Mouse (Mus musculus): ENCODE measurements around the gene Fscn1. TPM values are rescaled to one million over a fixed set of nuclear protein-coding genes. Genes with fewer than 3 reads are reported as not detected.

The Fscn1 gene
- total RNA-seq, 2 experiments from 2014 or later, result 4.4 to 7.3 TPM

DNA sequence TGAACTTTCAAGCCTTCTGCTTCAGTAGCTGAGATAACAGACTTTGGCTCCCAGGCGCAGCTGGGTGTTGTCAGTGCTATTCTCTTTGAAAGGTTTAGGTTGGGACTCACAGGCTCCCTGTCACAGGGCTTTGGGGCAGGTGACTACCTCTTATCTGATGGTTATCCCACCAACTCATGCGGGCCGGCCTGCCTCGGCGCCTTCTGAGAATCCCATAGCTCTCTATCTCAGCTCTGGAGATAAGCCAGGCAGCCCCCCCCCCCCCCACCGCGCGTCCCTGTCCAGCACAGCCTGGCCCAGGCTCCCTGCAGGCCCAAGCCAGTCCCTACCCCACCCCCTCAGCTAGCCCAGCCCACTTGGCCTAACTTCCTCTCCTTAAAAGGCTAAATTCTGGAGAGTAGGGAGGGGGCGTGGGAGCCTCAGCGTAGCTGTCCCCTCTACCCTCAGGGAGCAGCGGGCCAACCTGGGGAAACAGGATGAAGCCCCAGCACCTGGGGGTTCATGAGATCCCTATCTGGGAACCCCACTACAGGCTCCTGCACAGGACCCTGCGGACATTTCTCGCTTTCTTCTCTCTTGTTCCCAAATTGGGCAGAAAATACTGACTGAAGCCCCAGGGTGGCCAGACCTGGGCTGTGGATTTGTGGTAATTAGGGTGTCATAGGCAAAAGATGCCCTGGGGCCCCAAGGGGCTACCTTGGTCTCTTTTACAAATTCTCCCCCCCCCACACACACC lies 33.8 kb upstream of the Fscn1 start:
- TF ChIP-seq CTCF (IDR thresholded peaks at IDR 0.05), result no peak
- peak overlapping the region; percentile 47 for H3K4me3 ChIP-seq
- intact Hi-C loops (cut with DNase I), result no loop called here
- DNase-seq, result peak; percentile 77
- peak overlapping the region; percentile 94 for H3K27ac ChIP-seq

DNA sequence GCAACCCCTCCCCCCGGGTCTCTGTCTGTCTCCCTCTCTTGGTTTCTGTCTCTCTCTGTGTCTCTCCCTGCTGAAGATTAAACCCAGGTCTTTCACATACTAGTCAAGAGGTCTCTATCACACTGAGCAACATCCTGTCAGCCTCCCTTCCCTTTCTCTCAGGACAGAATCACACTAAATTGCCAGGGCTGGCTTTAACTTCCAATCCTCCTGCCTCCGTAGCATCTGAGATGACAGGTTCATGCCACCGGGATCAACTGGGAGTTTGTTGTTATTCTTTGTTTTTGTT lies 33.3 kb upstream of the Fscn1 start:
- TF ChIP-seq CTCF (IDR thresholded peaks at IDR 0.05), result no peak
- no peak overlapping the region; the same call in 1 of the 2 replicates for H3K4me3 ChIP-seq
- intact Hi-C loops (cut with DNase I), result no loop called here
- peak overlapping the region; percentile 94 for H3K27ac ChIP-seq
- no peak for DNase-seq

DNA sequence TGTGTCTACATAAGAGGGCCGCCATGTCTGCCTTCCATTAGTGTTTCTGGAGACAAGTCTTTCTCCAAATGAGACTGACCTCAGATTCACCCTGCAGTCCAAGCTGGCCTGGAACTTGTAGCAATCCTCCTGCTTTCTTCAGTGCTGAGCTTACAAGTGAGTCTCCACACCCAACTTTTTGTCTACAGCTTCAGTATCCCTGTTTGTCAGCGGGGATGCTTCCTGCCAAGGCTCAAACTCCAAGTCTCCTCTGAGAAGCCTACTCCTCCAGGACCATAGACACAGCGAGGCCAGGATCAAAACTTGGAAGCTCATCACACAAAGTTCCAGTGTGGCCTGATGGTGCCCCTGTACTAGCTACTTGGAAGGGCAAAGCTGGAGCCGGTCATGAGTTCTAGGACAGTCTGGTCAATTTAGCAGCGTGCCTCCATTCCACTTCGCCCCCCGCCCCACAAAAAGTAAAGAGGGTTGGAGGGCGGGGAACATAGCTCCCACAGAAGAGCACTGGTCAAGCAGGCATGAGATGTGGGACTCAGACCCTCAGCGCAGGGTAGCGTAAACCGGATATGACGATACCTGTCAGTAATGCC lies 32.7 kb upstream of the Fscn1 start:
- peak overlapping the region; percentile 94 for H3K27ac ChIP-seq
- intact Hi-C loops (cut with DNase I), result no loop called here
- DNase-seq, result no peak
- no peak overlapping the region for H3K4me3 ChIP-seq
- no peak for TF ChIP-seq CTCF (IDR thresholded peaks at IDR 0.05)

DNA sequence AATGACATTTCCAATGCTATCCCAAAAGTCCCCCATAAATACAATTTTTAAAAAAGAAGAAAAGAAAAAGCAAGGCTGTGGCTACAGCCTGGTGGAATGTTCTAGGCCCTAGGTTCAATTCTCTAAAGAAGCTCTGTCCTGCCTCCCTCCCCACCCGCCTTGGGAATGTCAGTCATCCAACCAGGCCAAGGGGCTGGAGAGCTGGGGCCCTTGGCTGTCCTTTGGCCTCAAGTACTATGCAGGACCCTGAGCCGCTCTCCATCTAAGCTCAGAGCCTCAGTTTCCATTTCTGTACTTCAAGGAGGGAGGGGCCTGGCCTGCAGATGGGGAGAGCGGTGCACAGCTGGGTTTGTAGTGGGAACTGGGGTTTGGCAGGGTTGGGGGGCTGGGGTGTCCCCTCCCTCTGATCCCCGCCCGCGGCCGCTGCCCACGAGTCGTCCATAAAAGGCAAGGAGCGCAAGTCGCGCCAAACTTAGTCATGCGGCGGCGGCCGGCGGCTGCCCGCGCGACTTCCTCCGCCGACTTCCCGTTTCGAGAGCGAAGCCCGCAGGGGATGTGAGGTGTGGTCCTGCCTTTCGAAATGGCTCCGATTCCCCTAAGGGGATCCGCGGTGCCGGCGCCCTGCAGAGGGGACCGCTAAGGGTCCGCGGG lies 31.3 kb upstream of the Fscn1 start:
- DNase-seq, result peak; percentile 92
- H3K4me3 ChIP-seq, result peak overlapping the region; percentile 81
- peak overlapping the region; percentile 94 for H3K27ac ChIP-seq
- no peak for TF ChIP-seq CTCF (IDR thresholded peaks at IDR 0.05)
- intact Hi-C loops (cut with DNase I), result loop anchor here (2.0 kb wide), 1 partner anchor 18 kb away; no protein-coding TSS in a partner anchor

DNA sequence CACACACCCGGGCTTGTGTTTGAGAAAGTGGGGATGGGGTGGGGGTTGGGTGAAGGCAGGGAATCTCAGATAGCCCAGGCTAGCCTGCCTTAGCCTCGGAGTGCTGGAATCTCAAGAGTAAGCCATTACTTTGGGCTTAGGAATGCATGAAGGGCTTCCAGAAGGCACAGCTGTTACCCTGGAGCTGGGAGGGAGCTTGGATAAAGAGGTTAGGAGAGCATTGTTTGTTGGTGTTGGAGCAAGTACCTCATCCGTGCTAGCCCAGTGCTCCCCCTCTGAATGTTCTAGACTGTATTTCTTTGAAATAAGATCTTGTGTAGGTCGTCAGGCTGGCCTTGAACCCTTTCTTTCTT lies 30.8 kb upstream of the Fscn1 start:
- no peak for TF ChIP-seq CTCF (IDR thresholded peaks at IDR 0.05)
- Histone ChIP-seq H3K4me3 (peak overlapping the region; percentile 81), H3K27ac (peak overlapping the region; percentile 94)
- DNase-seq, result no peak
- intact Hi-C loops (cut with DNase I), result loop anchor here (2.0 kb wide), 1 partner anchor 19 kb away; no protein-coding TSS in a partner anchor

DNA sequence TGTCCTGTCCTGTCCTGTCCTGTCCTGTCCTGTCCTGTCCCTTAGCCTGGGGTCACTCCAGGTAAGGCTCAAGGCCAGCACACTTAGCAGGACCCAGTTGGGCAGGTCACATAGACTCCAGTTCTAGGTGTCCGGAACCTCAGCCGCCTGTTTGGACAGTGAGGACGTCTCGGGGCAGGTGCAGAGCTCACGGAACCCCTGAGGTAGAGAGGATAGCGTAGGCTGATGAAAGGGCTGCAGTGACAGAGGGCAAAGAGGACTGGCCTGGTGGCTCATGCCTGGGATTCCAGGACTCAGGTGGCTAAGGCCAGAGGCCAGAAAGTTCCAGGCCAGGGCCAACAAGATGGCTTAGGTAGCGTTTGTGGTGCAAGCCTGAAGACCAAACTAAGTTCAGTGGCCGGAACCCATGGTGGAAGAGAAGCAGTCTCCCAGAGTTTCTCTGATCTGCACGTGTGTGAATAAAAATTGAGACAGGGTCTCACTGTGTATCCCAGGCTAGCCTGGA lies 28.9 kb upstream of the Fscn1 start:
- intact Hi-C loops (cut with DNase I), result loop anchor here (2.0 to 5.0 kb wide), 2 partner anchors 108 to 164 kb away; no protein-coding TSS in a partner anchor
- peak; percentile 47 for DNase-seq
- TF ChIP-seq CTCF (IDR thresholded peaks at IDR 0.05), result no peak
- Histone ChIP-seq H3K4me3 (peak overlapping the region; percentile 49), H3K27ac (peak overlapping the region; percentile 84)

DNA sequence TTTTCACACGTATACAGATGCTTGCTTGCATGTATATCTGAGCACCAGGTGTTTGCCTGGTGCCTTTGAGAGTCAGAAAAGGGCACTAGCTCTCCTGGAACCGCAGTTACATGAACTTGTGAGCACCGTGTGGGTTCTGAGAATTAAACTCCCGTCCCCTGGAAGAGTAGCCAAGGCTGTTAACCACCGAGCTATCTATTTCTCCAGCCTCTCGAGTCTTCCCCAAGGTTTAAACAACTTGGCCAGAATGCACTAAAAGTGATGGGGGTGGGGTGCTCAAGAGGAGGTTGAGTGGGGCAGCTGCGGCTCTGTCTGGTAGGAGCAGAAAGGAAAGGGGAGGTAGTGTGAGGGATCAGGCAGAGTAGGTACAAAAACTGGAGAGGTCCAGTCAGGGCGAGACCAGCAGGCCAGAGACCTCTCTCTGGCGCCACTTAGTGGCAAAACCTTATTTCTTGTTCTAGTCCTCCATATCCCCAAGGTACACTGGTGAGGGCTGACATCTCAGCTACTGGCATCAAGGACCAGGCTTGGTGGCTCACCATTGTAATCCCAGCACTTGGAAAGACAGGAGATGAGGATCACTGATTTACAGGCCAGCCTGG lies 28.0 kb upstream of the Fscn1 start:
- intact Hi-C loops (cut with DNase I), result loop anchor here (1.0 to 5.0 kb wide), 3 partner anchors 27 to 165 kb away; no protein-coding TSS in a partner anchor
- peak overlapping the region; percentile 49 for H3K4me3 ChIP-seq
- DNase-seq, result peak; percentile 80
- peak overlapping the region; percentile 84 for H3K27ac ChIP-seq
- peak; percentile 91 for TF ChIP-seq CTCF (IDR thresholded peaks at IDR 0.05)

DNA sequence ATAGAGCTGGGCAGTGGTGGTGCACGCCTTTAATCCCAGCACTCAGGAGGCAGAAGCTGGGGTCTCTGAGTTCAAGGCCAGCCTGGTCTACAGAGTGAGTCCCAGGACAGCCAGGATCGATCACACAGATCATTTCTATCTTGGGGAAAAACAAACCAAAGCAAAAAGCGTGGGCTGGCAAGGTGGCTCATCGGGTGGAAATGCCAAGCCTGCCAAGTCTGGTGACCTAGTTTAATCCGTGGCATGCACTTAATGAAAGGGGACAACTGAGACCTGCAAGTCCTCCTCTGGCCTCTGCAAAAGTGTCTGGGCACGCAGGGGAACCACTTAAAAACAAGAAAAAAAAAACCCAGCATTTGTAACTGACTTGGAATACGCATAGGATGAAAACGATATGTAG lies 27.4 kb upstream of the Fscn1 start:
- Histone ChIP-seq H3K4me3 (peak overlapping the region; percentile 49), H3K27ac (peak overlapping the region; percentile 84)
- no peak for DNase-seq
- intact Hi-C loops (cut with DNase I), result loop anchor here (1.0 to 5.0 kb wide), 3 partner anchors 27 to 165 kb away; no protein-coding TSS in a partner anchor
- no peak for TF ChIP-seq CTCF (IDR thresholded peaks at IDR 0.05)

DNA sequence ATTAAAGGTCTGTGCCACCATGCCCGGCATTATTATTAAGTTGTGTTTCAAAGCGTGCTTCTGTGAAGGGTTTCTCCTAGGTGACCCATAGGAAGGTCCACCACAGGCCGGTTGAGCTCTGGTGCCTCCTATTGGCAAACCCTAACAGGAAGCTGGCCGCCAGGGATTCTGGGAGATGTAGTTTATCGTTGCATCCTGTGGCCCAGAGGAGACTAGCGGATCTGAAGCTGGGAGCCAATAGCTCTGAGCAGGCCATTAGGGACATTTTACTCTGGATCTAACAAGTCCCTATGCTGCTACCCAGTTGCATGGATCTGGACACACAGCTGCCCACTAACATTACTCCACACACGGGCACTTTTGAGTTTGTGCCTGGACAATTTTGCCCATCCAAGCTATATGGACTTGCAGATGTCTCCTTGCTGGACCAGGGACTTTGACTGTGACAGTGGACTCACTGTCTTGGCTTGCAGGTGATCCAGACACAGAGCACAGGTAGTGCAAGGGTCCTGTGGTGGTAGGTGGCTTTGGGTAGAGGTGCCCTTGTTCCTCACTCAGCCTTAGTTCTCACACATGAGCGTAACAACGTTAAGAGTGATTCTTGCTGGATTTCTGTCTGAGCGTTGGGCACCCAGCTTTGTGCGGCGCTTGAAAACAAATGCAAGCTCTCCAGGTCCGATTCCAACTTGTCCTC lies 24.4 kb upstream of the Fscn1 start:
- intact Hi-C loops (cut with DNase I), result loop anchor here (1.0 to 2.0 kb wide), 2 partner anchors 101 to 129 kb away; no protein-coding TSS in a partner anchor
- Histone ChIP-seq H3K27ac (peak overlapping the region; percentile 70), H3K4me3 (peak overlapping the region; percentile 59)
- peak; percentile 57 for TF ChIP-seq CTCF (IDR thresholded peaks at IDR 0.05)
- DNase-seq, result peak; percentile 86

DNA sequence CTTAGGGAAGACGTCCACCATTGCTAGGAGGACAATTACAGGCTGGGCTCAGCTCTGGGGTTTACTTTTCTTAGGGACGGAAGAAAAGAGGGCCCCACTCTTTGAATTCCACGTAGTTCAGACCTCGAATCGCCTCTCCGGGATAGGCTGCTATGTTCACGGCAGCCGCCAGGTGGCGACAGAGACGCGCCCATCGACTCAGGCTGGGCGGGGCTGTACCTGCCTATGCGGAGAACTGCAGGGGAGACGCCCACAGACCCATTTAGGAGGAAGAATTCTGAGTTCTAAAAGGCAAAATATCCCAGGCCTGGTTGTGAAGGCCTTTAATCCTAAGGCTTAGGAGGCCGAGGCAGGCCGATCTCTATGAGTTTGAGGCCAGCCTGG lies 23.8 kb upstream of the Fscn1 start:
- H3K27ac ChIP-seq, result peak overlapping the region; percentile 70

DNA sequence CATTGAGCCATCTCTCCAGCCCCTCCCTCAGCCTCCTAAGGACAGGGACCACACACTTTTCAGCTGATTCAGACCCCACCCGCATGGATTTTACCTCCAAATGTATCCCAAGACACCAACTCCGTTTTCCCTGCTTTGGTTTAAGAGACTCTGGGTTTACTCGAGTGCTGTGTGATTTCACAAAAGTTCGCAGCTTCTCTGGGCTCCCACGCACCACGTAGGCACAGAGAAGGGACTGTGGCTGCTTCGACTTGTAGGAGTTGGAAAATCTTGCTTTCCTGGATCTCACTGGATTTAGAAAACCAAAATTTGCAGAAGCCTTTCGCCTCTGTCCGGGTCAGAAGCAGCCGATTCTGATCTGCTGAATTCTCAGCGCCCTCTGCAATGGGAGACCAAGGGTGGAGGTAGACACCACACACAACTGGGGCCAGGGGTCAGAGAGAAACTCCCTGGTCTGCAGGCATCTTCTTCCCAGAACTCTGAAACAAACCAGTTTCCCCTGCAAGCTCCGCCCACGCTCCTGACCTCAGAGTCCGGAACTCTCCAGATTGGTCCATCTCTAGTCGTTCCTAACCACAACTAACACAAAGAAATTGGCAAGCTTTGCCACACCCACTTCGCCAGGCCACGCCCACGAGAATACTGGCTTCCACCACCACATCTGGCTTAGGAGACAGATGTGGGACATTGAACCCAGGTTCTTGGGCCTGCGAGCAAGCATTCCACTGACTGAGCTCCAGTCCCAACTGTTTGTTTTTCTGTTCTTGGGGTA lies 22.0 kb upstream of the Fscn1 start:
- DNase-seq, result peak; percentile 52
- TF ChIP-seq CTCF (IDR thresholded peaks at IDR 0.05), result no peak
- Histone ChIP-seq H3K27ac (no peak overlapping the region), H3K4me3 (no peak overlapping the region)
- intact Hi-C loops (cut with DNase I), result loop anchor here (2.0 kb wide), 1 partner anchor 99 kb away; no protein-coding TSS in a partner anchor

More for the DNA sequence above, 23.8 kb upstream of the Fscn1 start:
- intact Hi-C loops (cut with DNase I), result loop anchor here (1.0 to 2.0 kb wide), 2 partner anchors 100 to 128 kb away; no protein-coding TSS in a partner anchor
- DNase-seq, result peak; percentile 85
- H3K4me3 ChIP-seq, result peak overlapping the region; percentile 59
- TF ChIP-seq CTCF (IDR thresholded peaks at IDR 0.05), result no peak
